Mouse (Mus musculus) spleen, postnatal 10 days (tissue): ENCODE measurements around the gene Setd1a.
"Not testable (repeated sequence)": the region's sequence is repeated elsewhere in the genome, so short reads cannot be mapped to it uniquely, and the experiment has no call there.

Experiments used
- DNase-seq, 2 experiments: peaks; one replicate each; pipeline ENCODE4 v3.0.0; 2021 to 2022; ENCODE audit warnings: low spot score in 2 of 2

Setd1a gene

GRCm38 (mm10) chr7:127766851-127767609 lies 9.4 kb upstream of the Setd1a start:
- DNase-seq: peak; percentile 75 to 81

GRCm38 (mm10) chr7:127767671-127768345 lies 8.7 kb upstream of the Setd1a start:
- DNase-seq: peak in 1 of 2 experiments; percentile 34

- DNase-seq: peak; percentile 41 to 60
Observed at GRCm38 (mm10) chr7:127768346-127768996, 8.0 kb upstream of the Setd1a start.

GRCm38 (mm10) chr7:127768997-127769593 lies 7.4 kb upstream of the Setd1a start:
- DNase-seq: peak; percentile 59 to 74

- DNase-seq: peak; percentile 86 to 87
Observed at GRCm38 (mm10) chr7:127769651-127770038, 6.8 kb upstream of the Setd1a start, which contains the start of gene Orai3. Gene Orai3, plus strand, starts transcription at chr7:127769815.

- DNase-seq: peak; percentile 36 to 37
Observed at GRCm38 (mm10) chr7:127770039-127770905, 6.2 kb upstream of the Setd1a start.

GRCm38 (mm10) chr7:127771262-127771661 lies 5.2 kb upstream of the Setd1a start:
- DNase-seq: peak in 1 of 2 experiments; percentile 25

GRCm38 (mm10) chr7:127772080-127772479 lies 4.4 kb upstream of the Setd1a start:
- DNase-seq: no peak

- no peak for DNase-seq
Observed at GRCm38 (mm10) chr7:127772557-127772956, 3.9 kb upstream of the Setd1a start.

- DNase-seq: peak; percentile 61 to 86
Observed at GRCm38 (mm10) chr7:127773664-127774384, 2.6 kb upstream of the Setd1a start.

GRCm38 (mm10) chr7:127775837-127776236 lies 633 bp upstream of the Setd1a start:
- DNase-seq: not testable (repeated sequence)

GRCm38 (mm10) chr7:127776878-127777473 lies 506 bp downstream of the Setd1a start:
- peak; percentile 95 to 98 for DNase-seq

- peak; percentile 68 to 73 for DNase-seq
Observed at GRCm38 (mm10) chr7:127777474-127778266, 1.2 kb downstream of the Setd1a start.

- DNase-seq: no peak
Observed at GRCm38 (mm10) chr7:127778350-127778749, 1.9 kb downstream of the Setd1a start.

GRCm38 (mm10) chr7:127785308-127785707 lies 8.8 kb downstream of the Setd1a start, which contains the start of gene Gm49388:
Gene Gm49388, plus strand, starts transcription at chr7:127785608.
- no peak for DNase-seq

GRCm38 (mm10) chr7:127797076-127797845 lies 20.8 kb downstream of the Setd1a start:
- no peak for DNase-seq

GRCm38 (mm10) chr7:127798591-127798990 lies 22.1 kb downstream of the Setd1a start:
- DNase-seq: no peak

- no peak for DNase-seq
Observed at GRCm38 (mm10) chr7:127799211-127799610, 22.7 kb downstream of the Setd1a start.
